Mouse (Mus musculus) neutrophil, adult 65 days (primary cell): ENCODE data around the gene Hif3a. TPM values are rescaled to one million over a fixed set of nuclear protein-coding genes. Genes with fewer than 3 reads are reported as not detected.

ENCODE experiments used
- total RNA-seq: library from RNA; stranded (reverse); gene quantifications from 2 replicates; pipeline ENCODE4 v1.2.4, GENCODE M21; 2023

The Hif3a gene
- 0.06 and 0.07 TPM in 2 replicates for total RNA-seq

DNA sequence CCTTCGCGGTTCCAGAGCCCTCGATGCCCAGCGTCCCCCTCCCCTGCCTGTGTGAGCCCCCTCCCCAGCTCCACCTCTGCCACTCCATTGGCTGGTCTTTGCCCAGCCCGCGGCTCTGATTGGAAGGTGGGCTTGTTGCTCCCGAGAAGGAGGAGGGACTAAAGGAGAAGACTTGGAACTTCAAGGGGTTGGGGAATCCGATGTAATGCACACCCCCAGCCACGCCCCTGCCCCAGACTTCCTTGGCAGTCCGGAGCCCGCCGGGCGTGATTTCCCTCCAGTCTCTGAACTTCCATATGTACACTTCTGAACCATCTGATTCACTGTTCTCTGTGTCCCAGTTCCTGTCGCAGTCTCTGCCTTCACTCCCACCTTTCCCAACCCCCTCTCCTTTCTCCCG is at the start of gene Hif3a:
Gene Hif3a (minus strand): TSS at position 39 of the 400 bp plus-strand sequence.

GRCm38 (mm10) chr7:17073904-17074615 is 11.8 kb upstream of the Hif3a start, which contains the start of gene Psg16:
TSS of gene Psg16 (plus strand) at chr7:17074040.

DNA sequence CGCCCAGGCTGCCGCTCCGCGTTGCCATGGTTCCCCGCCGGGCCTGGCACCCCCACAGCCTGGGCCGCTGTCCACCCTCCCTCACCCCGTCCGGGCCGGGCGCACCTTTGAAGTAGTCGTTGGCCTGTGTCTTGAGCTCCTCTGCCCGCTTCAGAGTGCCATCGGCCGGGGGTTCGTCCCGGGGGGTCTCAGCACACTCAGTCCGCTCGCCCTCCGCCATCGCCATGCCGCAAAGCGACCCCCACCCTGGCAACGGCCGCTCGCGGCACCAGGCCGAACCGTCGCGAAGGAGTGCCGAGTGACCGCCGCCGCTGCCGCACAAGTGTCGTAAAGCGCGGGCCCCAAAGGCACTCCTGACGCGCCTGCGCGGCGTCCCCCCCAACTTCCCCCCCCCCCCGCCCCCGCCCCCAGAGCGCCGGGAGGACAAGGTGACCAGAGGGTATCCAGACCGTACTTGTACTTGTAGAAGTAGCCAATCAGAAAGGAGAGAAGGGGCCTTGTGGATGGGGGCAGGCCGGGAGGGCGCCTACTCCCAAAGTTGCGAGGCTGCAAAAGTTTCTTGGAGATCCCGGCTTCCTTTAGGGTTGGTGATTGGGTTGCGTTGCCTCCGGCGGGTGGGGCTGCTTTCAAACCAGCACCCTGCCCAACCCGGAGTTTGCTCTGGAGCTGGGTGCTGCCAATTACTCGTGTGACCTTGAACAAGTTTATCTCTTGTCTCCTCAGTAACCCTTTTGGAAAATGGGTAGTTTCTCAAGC is 34.5 kb downstream of the Hif3a start, which contains the start of gene Ppp5c:
Gene Ppp5c (minus strand): TSS at position 337 of the 756 bp plus-strand sequence.

GRCm38 (mm10) chr7:16992451-16992807 is 69.8 kb downstream of the Hif3a start, which contains the start of gene Ccdc8:
TSS of gene Ccdc8 (plus strand) at chr7:16992708.

GRCm38 (mm10) chr7:16982859-16983568 is 79.2 kb downstream of the Hif3a start, which contains the start of gene Gm42372:
TSS of gene Gm42372 (plus strand) at chr7:16983086.

Other genes starting within 250 kb of the Hif3a start
- gene Strn4, start 246.5 kb downstream of the Hif3a start, total RNA-seq, result 62.7 and 95.2 TPM in 2 replicates
- 12.1 and 12.7 TPM in 2 replicates for gene Fkrp, start 245.7 kb downstream of the Hif3a start, total RNA-seq
- gene Prkd2, start 219.5 kb downstream of the Hif3a start, total RNA-seq, result 49.9 and 56.7 TPM in 2 replicates
- gene Dact3, start 187.1 kb downstream of the Hif3a start, total RNA-seq, result not detected in 2 replicates
- gene Gng8, start 170.6 kb downstream of the Hif3a start, total RNA-seq, result not detected in 2 replicates
- gene Ptgir, start 155.9 kb downstream of the Hif3a start, total RNA-seq, result 21.1 and 23.1 TPM in 2 replicates
- gene Calm3, start 138.3 kb downstream of the Hif3a start, total RNA-seq, result 191 and 202 TPM in 2 replicates
- not detected in 2 replicates for gene Pnmal2, start 117.7 kb downstream of the Hif3a start, total RNA-seq
- gene Pnmal1, start 102.7 kb downstream of the Hif3a start, total RNA-seq, result not detected in 2 replicates
- 0.23 TPM in 1 of 2 replicates, not detected in the other for gene Gm42372, start 79.3 kb downstream of the Hif3a start, total RNA-seq
- gene Ccdc8, start 69.7 kb downstream of the Hif3a start, total RNA-seq, result 0.25 and 0.39 TPM in 2 replicates
- gene Ppp5c, start 34.5 kb downstream of the Hif3a start, total RNA-seq, result 36.9 and 38.7 TPM in 2 replicates
- 0.23 TPM in 1 of 2 replicates, not detected in the other for gene Psg16, start 11.6 kb upstream of the Hif3a start, total RNA-seq
- gene Ceacam3, start 87.9 kb upstream of the Hif3a start, total RNA-seq, result not detected in 2 replicates
- gene Psg29, start 141.1 kb upstream of the Hif3a start, total RNA-seq, result not detected in 2 replicates